Mouse (Mus musculus): ENCODE results near the gene 1110051M20Rik.

The 1110051M20Rik gene

GRCm38 (mm10) chr2:91351841-91352240 lies 92.7 kb downstream of the 1110051M20Rik start:
- DNase-seq (ENCODE audit: extremely low spot score, low read depth, low spot score) = no peak

DNA sequence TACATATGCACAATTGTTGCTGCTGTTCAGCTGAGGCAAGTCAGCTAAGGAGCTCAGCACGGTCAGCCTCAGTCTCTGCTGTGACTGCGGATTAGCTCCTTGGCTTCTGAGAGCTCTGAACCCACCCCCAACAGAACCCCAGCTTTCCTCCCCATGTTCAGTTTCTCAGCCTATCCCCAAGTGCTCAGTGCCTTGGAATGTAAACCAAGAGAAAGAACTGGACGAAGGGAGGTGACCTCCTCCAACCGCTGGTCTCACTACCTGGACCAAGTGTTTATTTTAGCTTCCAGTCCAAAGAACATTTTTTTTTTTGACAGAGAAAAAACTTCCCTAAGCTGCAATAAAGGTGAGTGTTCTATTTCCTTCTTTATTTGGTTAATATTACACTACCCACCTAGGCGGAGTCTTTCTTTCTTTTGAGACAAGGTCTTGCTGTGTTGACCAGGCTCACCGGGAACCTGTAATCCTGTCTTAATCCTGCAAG lies 94.5 kb downstream of the 1110051M20Rik start:
- no peak for DNase-seq (ENCODE audit: extremely low spot score, low read depth, low spot score)

DNA sequence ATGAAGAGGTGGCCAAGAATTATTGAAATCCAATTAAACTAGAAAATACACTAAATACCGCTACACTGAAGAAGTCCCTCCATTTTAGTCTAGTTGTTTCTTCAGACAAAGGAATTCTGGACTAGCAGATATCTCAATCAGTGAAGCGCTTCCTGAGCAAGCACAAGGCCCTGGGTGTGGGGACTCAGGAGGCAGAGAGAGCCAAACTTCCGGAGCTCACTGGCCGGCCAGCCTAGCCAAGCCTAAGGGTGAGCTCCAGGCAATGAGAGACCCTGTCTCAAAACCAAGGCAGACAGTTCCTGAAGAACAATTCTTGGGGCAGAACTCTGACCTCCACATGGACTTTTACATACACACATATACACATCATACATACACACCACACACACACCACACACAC lies 95.6 kb downstream of the 1110051M20Rik start:
- DNase-seq (ENCODE audit: extremely low spot score, low read depth, low spot score) = no peak

DNA sequence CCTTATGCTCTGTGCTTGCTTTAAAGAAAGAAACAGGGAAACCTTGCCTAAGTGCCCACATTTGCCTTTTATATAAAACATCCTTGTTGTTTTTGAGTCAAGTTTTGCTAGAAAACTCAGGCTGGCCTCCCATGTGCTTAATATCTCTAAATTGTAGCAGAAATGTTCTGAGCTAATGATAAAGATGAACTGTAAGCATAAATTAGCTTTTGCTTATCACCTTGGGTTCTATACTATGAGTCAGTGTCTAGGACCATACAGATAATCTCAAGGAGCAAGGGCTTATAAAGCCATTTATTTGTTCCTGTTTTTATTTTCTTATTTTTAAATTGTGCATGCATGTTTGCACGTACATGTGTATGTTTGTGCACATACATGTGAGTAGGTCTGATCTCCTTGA lies 98.9 kb downstream of the 1110051M20Rik start:
- no peak for DNase-seq (ENCODE audit: extremely low spot score, low read depth, low spot score)

DNA sequence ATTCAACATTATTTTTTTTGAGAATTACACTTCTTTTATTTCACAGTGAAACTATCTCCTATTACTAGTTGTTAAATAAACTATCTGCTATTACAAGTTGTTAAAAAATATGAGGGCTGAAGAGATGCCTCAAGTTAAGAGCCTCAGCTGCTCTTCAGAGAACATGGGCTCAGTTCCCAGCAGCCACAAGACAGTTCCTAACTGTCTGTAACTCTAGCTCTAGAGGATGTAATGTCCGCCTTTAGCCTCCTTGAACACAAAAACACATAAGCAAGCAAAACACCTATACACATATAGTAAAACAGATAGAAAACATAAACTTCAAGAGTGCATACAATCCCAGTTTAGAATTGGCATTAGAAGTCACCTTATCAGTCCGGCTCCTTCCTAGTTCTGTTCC lies 104.9 kb downstream of the 1110051M20Rik start:
- no peak for DNase-seq (ENCODE audit: extremely low spot score, low read depth, low spot score)

DNA sequence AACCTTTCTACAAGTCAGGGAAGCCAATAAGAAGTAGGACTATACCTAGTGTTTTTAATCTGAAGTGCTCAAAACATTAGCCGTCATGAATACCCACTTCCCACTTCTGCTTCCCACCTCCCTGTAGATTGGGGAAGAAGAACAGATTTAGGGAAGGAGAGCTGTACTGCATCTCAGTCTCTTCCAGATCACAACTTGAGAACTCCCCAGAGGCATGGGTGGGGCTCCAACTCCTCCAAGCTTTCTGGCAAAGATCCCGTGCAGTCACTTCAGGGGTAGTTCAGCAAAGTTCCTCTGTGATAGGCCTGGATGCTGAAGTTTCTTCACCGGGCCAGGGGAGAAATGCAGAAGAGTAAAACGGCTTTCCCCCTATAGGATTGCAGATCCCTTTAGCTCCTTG lies 109.4 kb downstream of the 1110051M20Rik start:
- no peak for DNase-seq (ENCODE audit: extremely low spot score, low read depth, low spot score)

- DNase-seq (ENCODE audit: extremely low spot score, low read depth, low spot score) = no peak
These were observed 113.3 kb downstream of the 1110051M20Rik start for GRCm38 (mm10) chr2:91331051-91331843.

GRCm38 (mm10) chr2:91329996-91330738 lies 114.3 kb downstream of the 1110051M20Rik start:
- DNase-seq (ENCODE audit: extremely low spot score, low read depth, low spot score) = no peak

GRCm38 (mm10) chr2:91328729-91329125 lies 115.8 kb downstream of the 1110051M20Rik start:
- no peak for DNase-seq (ENCODE audit: extremely low spot score, low read depth, low spot score)

- DNase-seq (ENCODE audit: extremely low spot score, low read depth, low spot score) = no peak
These were observed 116.4 kb downstream of the 1110051M20Rik start for GRCm38 (mm10) chr2:91327968-91328728.

GRCm38 (mm10) chr2:91326746-91327350 lies 117.7 kb downstream of the 1110051M20Rik start:
- no peak for DNase-seq (ENCODE audit: extremely low spot score, low read depth, low spot score)

- no peak for DNase-seq (ENCODE audit: extremely low spot score, low read depth, low spot score)
These were observed 119.6 kb downstream of the 1110051M20Rik start for GRCm38 (mm10) chr2:91324761-91325421.

DNA sequence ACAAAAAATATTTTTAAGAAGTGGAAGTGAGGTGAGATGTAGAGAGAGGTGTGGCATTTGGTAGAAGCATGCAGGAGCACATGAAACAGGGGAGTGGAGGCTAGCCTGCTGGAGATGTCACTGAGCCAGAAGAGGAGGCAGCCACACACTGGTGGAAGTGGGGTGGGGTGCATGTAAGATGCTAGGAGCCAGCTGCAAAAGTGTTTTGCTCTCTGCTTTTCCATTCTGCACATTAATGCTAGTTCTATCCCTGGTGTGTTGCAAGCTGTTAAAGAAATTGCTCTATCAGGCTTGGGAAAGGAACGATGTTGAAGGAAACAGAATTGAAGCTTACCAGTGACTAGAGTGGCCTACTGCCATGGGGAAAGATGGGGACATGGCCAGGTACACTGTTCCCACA lies 120.2 kb downstream of the 1110051M20Rik start:
- DNase-seq (ENCODE audit: extremely low spot score, low read depth, low spot score) = no peak

DNA sequence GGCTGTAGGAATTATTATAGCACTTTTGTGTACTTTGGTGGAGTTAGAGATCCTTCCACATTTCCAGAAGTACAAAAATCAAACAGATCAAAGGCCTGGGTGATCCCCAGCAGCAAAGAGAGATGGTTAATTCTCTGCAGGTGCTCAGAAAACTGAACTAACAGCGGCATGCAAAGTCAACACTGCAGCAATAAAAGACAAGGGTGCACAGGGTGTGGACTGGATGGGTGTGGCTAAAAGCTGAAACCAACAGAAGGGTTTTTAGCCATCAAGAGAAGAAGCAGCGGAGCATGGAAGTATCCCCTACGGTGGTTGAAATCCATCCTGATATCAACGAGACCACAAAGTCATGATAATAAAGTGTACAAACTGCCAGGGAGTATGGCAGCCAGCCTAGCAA lies 122.0 kb downstream of the 1110051M20Rik start:
- no peak for DNase-seq (ENCODE audit: extremely low spot score, low read depth, low spot score)

DNA sequence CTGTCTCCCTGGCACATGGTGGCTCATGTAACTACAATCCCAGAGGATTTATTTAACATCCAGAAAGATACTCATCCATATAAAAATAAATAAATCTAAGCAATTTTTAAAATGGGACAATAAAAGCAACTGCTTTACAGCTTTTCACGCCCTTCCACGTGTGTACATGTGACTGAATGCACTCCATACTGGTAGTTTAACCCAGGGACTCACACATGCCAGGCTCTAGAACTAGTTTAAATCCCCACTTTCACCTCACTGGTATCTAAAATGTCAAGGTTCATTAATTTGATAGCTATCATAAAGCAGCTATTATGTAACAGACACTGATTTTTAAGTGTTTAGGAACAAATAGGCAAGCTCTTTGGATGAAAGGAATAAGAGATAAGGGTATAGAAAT lies 122.6 kb downstream of the 1110051M20Rik start:
- DNase-seq (ENCODE audit: extremely low spot score, low read depth, low spot score) = no peak

DNA sequence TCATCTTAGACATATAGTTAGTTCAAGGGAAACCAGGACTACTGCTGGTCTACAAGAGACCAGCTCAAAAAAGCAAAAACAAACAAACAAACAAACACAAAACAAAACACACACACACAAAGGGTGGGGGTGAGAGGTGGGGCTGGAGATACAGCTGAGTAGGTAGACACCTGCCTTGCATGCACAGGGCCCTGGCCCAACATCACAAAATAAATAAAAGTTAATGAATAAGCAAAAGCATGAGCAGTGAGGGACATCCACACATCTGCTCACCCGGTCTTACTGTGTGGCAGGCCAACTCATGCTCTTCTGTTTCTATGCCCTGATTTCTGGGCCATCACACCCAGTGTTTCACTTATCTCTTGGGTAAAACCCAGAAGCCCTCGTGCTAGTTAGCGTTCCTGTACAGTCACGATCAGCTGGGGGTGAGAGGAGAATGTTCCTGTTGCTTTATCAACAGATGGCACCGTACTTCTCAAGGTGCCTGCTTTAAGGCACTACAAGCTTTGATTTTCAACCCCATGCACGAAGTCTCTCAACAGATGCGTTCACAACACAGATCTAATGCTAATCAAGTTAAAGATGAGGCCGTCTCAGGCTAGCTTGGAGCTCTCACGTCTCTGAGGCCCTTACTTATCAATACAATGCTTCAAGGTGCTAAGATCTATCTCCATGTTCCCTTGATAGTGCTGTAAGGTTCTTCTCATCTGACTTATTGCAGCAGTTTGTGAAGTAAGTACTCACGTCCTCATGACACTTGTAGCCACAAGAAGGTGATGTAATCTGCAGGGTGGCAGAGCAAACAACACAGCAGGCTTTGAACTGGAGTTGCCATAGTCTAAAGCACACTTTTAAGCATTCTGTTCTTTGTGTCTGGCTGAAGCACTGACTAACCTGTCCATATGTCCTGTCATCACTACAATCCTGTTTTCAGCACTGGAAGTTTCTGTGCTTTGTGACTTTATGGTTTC lies 123.7 kb downstream of the 1110051M20Rik start:
- DNase-seq (ENCODE audit: extremely low spot score, low read depth, low spot score) = no peak

DNA sequence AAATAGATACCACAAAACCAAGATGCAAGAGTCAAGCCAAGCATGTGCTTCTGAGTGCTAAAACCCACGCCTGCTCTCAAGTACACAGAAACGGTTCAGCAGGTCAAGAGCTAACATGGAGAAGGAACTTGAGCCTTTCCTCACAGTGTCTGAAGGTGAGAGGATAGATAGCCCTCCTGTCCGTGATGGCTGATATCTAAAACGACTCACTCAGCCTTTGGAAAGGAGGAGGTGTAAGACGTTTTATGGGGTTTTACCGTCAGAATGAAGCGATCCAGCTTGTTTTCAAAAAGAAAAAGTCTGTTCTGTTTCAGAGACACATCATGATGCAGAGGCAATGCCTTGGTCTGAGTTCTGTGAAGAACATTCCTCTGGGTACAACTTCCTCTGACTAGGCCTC lies 130.3 kb downstream of the 1110051M20Rik start:
- DNase-seq (ENCODE audit: extremely low spot score, low read depth, low spot score) = no peak

DNA sequence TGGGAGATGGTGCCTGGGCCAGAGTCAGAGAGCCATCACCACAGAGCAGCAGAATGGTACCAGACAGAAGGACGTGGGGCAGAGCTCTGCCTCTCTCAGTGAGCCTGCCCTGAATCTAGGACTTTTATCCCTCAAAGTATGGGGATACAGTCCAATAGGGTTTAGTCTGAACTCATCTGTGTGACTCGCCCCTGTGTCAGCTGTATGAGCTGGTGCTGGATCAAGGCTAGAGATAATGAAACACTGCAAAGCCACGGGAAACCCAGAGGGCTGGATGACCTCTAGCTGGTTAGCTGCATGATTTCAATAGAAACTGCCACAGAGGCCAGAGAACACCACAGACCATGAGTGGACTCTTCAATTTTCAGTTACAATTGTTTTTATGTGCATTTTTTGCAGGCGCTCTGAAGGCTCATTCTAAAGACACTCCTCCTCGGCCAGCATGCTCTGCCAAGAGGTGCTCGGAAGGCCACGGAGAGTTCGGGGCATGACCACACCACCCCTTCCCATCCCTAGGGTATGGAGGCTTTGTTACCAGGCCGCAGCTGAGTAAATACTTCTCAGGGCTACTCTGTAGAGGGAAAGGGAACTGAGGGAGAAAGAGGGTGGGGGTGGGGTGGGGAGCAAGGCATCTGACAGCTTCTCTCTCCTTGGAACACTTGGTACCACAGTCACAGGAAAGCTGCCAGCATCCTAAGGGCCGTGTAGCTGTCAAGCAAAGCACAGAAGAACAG lies 131.8 kb downstream of the 1110051M20Rik start:
- no peak for DNase-seq (ENCODE audit: extremely low spot score, low read depth, low spot score)

- DNase-seq (ENCODE audit: extremely low spot score, low read depth, low spot score) = no peak
These were observed 135.0 kb downstream of the 1110051M20Rik start for GRCm38 (mm10) chr2:91309546-91309945.
